Mouse (Mus musculus): Measurements from ENCODE around the gene Slc39a7. TPM values are rescaled to one million over a fixed set of nuclear protein-coding genes. Genes with fewer than 3 reads are reported as not detected.

The Slc39a7 gene
- total and polyA plus RNA-seq, 3 experiments = 64.0 to 79.8 (median 76.0) TPM

DNA sequence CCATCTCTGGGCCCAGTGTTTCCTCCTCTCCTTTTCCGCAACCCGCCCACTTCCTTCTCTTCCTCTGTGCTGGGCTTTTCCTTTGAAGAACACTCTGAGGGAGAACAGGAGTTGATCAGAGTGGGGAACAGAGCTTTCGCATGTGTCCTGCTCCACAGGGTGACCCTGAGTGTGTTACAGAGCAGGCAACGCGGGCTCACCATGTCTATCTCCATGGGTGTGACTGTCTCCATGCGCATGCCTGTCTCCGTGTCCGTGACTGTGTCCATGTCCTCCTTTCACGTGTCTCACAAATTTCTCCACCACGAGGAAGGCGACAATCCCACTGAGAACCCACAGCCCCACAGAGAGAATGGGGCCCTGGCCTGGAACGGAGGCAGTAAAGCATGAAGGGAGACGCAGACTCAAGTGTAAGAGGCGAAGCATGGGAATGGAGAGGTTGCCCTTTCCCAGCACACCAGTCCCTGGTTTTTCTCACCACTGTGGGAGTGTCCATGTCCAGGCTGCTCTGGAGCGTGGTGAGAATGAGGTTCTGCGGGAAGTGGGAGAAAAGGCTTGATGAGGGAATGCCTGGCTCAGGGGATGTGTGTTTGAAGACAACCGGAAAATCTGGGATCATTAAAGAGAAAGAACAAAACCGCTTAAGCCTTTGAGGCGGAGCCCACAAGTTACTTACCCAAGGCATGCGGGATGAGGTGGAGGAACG is 1.4 kb downstream of the Slc39a7 start:
- intact Hi-C loops (cut with DNase I) = loop anchor here (5.0 kb wide), 2 partner anchors 87 to 187 kb away; partner anchors contain the start of gene H2-DMa
- TF ChIP-seq POLR2A (IDR thresholded peaks at IDR 0.05; ENCODE audit: insufficient read depth, low read depth, low read length) (no peak), CTCF (IDR thresholded peaks at IDR 0.05) (no peak), EP300 (IDR thresholded peaks at IDR 0.05; ENCODE audit: insufficient read depth, low read depth, low read length) (no peak)
- DNase-seq = no peak
- peaks cover 19% of the 10 kb centered on the region for H3K4me1 ChIP-seq (ENCODE audit: control insufficient read depth, insufficient read depth, low read length)
- H3K9ac ChIP-seq (ENCODE audit: low read depth, low read length) = no peak overlapping the region
- 58% methylated on average over 21 of the region's 21 CpGs for WGBS
- H3K27me3 ChIP-seq (ENCODE audit: control insufficient read depth, insufficient read depth, low read length) = no peaks in the 10 kb centered on the region
- H3K4me3 ChIP-seq = peak overlapping the region; percentile 92
- peaks cover 2% of the 10 kb centered on the region; the same call in 1 of the 2 replicates for H3K36me3 ChIP-seq (ENCODE audit: control insufficient read depth, insufficient read depth, low read length)
- H3K79me2 ChIP-seq (replicated peaks; ENCODE audit: control insufficient read depth, insufficient read depth, low read length) = 0 out of 2 replicates have a peak, but pooled peaks cover 2% of the 10 kb centered on the region
- no peak overlapping the region; the same call in 1 of the 2 replicates for H3K27ac ChIP-seq

DNA sequence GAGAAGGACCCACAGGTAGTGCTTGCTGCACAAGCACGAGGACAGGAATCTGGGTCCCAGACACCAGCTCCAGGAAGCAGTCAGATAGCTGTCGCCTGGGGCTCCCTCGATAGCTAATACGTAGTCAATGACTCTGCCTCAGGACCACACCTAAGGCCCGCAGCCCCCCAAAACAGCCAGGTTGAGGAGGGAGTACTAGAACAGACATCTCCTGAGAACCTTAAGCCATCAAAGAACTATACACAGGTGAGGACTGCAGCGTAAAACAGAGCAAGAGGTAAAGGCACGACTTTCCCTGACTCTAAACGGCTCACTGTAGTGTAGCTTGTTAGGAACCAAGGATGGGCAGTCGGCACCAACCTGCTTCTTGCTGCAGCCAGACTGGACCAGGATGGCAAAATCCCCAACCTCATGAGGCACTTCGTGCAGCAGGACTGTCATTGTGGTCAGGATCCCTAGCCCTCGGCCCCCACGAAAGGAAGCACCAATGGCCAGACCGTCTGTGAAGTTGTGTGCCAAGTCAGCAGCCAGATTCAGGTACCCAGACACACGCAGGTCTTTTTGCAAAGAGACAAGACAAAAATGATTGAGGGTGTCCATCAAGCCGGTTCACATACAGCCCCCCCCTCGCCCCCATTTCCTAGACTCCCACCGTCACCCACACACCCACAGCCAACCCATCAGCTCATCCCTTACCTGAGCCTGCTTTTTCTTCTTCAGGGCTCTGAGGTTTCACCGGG is 2.2 kb downstream of the Slc39a7 start:
- TF ChIP-seq POLR2A (IDR thresholded peaks at IDR 0.05; ENCODE audit: insufficient read depth, low read depth, low read length) = 0 out of 2 replicates have a peak, but pooled peaks have one; percentile 7
- TF ChIP-seq EP300 (IDR thresholded peaks at IDR 0.05; ENCODE audit: insufficient read depth, low read depth, low read length) = no peak
- Histone ChIP-seq H3K79me2 (replicated peaks; ENCODE audit: control insufficient read depth, insufficient read depth, low read length) (0 out of 2 replicates have a peak, but pooled peaks cover 2% of the 10 kb centered on the region), H3K9ac (ENCODE audit: low read depth, low read length) (no peak overlapping the region), H3K27me3 (ENCODE audit: control insufficient read depth, insufficient read depth, low read length) (no peaks in the 10 kb centered on the region), H3K4me3 (no peak overlapping the region), H3K4me1 (ENCODE audit: control insufficient read depth, insufficient read depth, low read length) (peaks cover 19% of the 10 kb centered on the region), H3K36me3 (ENCODE audit: control insufficient read depth, insufficient read depth, low read length) (peaks cover 2% of the 10 kb centered on the region; the same call in 1 of the 2 replicates), H3K27ac (no peak overlapping the region)
- 73% methylated on average over 18 of the region's 18 CpGs for WGBS
- no peak for DNase-seq
- intact Hi-C loops (cut with DNase I) = no loop called here

DNA sequence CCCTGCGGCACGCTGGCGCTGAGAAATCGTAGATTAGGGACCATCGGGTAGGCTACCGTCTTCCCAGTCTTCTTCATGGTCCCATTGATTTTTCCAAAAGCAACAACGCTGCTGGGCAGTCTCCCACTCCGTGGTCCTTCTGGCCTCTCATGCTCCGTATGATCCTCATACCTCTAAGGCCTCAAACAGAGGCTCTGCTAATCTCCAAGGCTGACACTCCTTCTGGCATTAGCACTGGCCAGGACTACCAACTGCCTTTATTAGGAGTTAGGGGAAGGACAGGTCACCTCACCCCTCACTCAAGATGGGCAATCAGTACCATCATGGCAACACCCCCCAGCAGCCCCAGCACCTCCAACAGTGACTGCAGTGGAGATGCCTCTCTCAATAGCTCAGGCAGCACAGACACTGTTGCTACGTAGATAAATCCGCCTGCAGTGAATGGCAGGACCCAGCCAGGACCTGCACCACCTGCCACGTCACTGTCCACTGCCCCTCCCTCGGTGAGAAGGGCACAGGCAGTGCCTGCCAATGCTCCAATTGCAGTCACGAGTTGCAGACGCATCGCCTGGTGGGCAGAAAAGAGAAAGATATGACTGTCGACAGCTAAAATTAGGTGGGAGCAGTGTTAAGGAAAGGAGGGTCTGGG is 2.9 kb downstream of the Slc39a7 start:
- no peak overlapping the region for H3K4me3 ChIP-seq
- intact Hi-C loops (cut with DNase I) = no loop called here
- DNase-seq = peak; percentile 39 to 51
- TF ChIP-seq CTCF (IDR thresholded peaks at IDR 0.05) = no peak
- TF ChIP-seq POLR2A (IDR thresholded peaks at IDR 0.05; ENCODE audit: insufficient read depth, low read depth, low read length) = 0 out of 2 replicates have a peak, but pooled peaks have one; percentile 10
- 0 out of 2 replicates have a peak, but pooled peaks cover 2% of the 10 kb centered on the region for H3K79me2 ChIP-seq (replicated peaks; ENCODE audit: control insufficient read depth, insufficient read depth, low read length)
- WGBS = 76% methylated on average over 17 of the region's 17 CpGs
- no peak overlapping the region for H3K9ac ChIP-seq (ENCODE audit: low read depth, low read length)
- H3K36me3 ChIP-seq (ENCODE audit: control insufficient read depth, insufficient read depth, low read length) = peaks cover 2% of the 10 kb centered on the region; the same call in 1 of the 2 replicates
- H3K27me3 ChIP-seq (ENCODE audit: control insufficient read depth, insufficient read depth, low read length) = no peaks in the 10 kb centered on the region
- peaks cover 18% of the 10 kb centered on the region for H3K4me1 ChIP-seq (ENCODE audit: control insufficient read depth, insufficient read depth, low read length)
- H3K27ac ChIP-seq = no peak overlapping the region

DNA sequence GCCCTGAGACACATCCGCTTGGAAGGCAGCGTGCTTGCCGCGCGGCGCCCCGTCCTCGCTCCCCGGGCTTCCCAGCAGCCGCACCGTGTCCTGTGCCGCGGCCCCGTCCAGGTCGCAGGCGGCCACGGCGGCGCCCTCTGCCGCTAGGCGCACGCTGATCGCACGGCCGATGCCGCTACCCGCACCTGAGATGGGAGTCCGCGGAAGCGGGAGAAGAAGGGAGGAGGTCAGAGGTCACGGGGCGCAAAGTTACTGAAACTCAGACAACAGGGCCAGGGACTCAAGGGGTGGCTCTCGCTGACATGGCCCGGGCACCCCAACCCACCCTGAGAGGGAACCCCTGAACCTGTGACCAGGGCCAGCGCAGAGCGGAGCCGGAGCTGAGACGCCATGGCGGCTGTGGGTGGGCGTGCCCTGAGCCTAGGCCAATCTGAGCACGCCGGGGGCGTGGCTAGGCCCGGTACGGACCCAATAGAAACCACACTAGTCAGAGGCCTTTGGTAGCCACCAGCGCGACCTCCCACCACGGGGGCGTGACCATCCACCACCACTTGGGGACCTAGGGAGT is 3.7 kb downstream of the Slc39a7 start, which contains the start of gene H2-Ke6:
Gene H2-Ke6, minus strand, starts transcription at position 405 of the 568 bp plus-strand sequence.
- TF ChIP-seq POLR2A (IDR thresholded peaks at IDR 0.05; ENCODE audit: insufficient read depth, low read depth, low read length) = peak; percentile 85
- peak; percentile 49 for TF ChIP-seq CTCF (IDR thresholded peaks at IDR 0.05)
- 0 out of 2 replicates have a peak, but pooled peaks have one; percentile 29 for TF ChIP-seq EP300 (IDR thresholded peaks at IDR 0.05; ENCODE audit: insufficient read depth, low read depth, low read length)
- H3K9ac ChIP-seq (ENCODE audit: low read depth, low read length) = peak within 1 kb of the TSS; percentile 82
- peak; percentile 93 to 95 for DNase-seq
- H3K27ac ChIP-seq = peak within 1 kb of the TSS; percentile 80
- H3K36me3 ChIP-seq (ENCODE audit: control insufficient read depth, insufficient read depth, low read length) = peaks cover 2% of the 10 kb centered on the region; the same call in 1 of the 2 replicates
- H3K4me3 ChIP-seq = peak within 1 kb of the TSS; percentile 78
- no peaks in the 10 kb centered on the region for H3K27me3 ChIP-seq (ENCODE audit: control insufficient read depth, insufficient read depth, low read length)
- peaks cover 15% of the 10 kb centered on the region for H3K4me1 ChIP-seq (ENCODE audit: control insufficient read depth, insufficient read depth, low read length)
- H3K79me2 ChIP-seq (replicated peaks; ENCODE audit: control insufficient read depth, insufficient read depth, low read length) = 0 out of 2 replicates have a peak, but pooled peaks cover 2% of the 10 kb centered on the region
- WGBS = under 1% methylated on average over 46 of the region's 49 CpGs
- intact Hi-C loops (cut with DNase I) = loop anchor here (2.0 kb wide), 1 partner anchor 73 kb away; the partner anchor contains the start of gene Vps52

DNA sequence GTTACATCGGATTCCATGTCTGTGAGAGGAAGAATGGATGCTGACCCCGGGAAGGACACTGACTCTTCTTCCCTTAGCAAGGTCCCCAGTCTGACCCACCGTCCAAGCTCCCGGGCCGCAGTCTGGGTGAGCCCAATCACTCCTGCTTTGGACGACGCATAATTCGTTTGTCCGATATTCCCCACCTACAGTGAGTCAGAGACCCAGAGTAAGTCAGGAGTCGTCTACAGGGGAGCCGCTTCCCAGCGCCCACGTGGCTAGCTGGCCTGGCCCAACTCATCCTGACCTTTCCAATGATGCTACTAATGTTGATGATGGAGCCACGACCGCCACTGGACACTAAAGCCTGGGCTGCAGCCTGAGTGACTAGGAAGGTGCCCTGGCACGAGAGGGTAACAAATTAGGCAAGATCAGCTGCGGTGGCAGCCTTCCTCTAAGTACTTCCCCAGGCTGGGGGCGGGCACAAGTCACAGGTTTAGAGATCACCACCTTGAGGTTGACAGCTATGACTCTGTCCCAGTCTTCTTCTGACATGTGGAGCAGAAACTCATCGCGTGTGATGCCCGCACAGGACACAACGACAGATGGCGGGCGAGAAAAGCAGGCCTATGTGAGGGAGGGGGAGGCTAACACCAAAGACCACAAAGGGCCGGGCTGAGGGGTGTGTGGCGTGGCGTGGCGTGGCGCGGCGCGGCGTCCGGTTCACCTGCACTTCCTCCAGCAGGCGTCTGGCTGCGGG is 4.4 kb downstream of the Slc39a7 start:
- Histone ChIP-seq H3K27ac (peak overlapping the region; percentile 80), H3K36me3 (ENCODE audit: control insufficient read depth, insufficient read depth, low read length) (peaks cover 2% of the 10 kb centered on the region; the same call in 1 of the 2 replicates), H3K4me1 (ENCODE audit: control insufficient read depth, insufficient read depth, low read length) (peaks cover 13% of the 10 kb centered on the region), H3K27me3 (ENCODE audit: control insufficient read depth, insufficient read depth, low read length) (no peaks in the 10 kb centered on the region), H3K9ac (ENCODE audit: low read depth, low read length) (peak overlapping the region; percentile 82), H3K79me2 (replicated peaks; ENCODE audit: control insufficient read depth, insufficient read depth, low read length) (0 out of 2 replicates have a peak, but pooled peaks cover 2% of the 10 kb centered on the region), H3K4me3 (peak overlapping the region; percentile 78)
- peak; percentile 41 to 55 for DNase-seq
- TF ChIP-seq EP300 (IDR thresholded peaks at IDR 0.05; ENCODE audit: insufficient read depth, low read depth, low read length) (no peak), CTCF (IDR thresholded peaks at IDR 0.05) (no peak)
- intact Hi-C loops (cut with DNase I) = loop anchor here (2.0 kb wide), 1 partner anchor 72 kb away; the partner anchor contains the start of gene Vps52
- WGBS = 21% methylated on average over 36 of the region's 36 CpGs

Data from heart, adult 2 months (tissue).